Mouse (Mus musculus) embryonic facial prominence, embryonic 15.5 days (tissue): ENCODE measurements around the gene Pdzrn3. TPM values are rescaled to one million over a fixed set of nuclear protein-coding genes. Genes with fewer than 3 reads are reported as not detected.
A peak's percentile ranks its signal among the peaks of the same experiment; 100 is the strongest.

Experiments used
- ATAC-seq: fragments of 200-750 bp; cut with Nextera tagmentation; 2 replicates; pipeline ENCODE4 v1.8.0; 2017; ENCODE audit warnings: low read depth, moderate TSS enrichment; ENCODE audit not compliant: insufficient number of reproducible peaks, low FRiP score, low TSS enrichment
- H3K27ac ChIP-seq: fragments of 300-500 bp; sonication (generic); replicated peaks from 2 replicates; pipeline ENCODE4 v1.5.1; 2015; ENCODE audit warnings: mild to moderate bottlenecking, inconsistent platforms
- H3K27me3 ChIP-seq: fragments of 300-500 bp; sonication (generic); 2 replicates; pipeline ENCODE4 v1.6.1; 2015; ENCODE audit warnings: inconsistent platforms
- H3K36me3 ChIP-seq: fragments of 300-500 bp; sonication (generic); 2 replicates; pipeline ENCODE4 v1.6.1; 2015; ENCODE audit warnings: mild to moderate bottlenecking, inconsistent platforms
- H3K4me1 ChIP-seq: fragments of 300-500 bp; sonication (generic); 2 replicates; pipeline ENCODE4 v1.6.1; 2015; ENCODE audit warnings: inconsistent platforms
- H3K4me2 ChIP-seq: fragments of 300-500 bp; sonication (generic); replicated peaks from 2 replicates; pipeline ENCODE4 v1.6.1; 2015; ENCODE audit warnings: mild to moderate bottlenecking, inconsistent platforms
- H3K4me3 ChIP-seq: fragments of 300-500 bp; sonication (generic); replicated peaks from 2 replicates; pipeline ENCODE4 v1.5.1; 2015; ENCODE audit warnings: mild to moderate bottlenecking, inconsistent platforms
- H3K9ac ChIP-seq: fragments of 300-500 bp; sonication (generic); 2 replicates; pipeline ENCODE4 v1.6.1; 2015; ENCODE audit warnings: inconsistent platforms
- H3K9me3 ChIP-seq: fragments of 300-500 bp; sonication (generic); replicated peaks from 2 replicates; pipeline ENCODE4 v1.6.1; 2016; ENCODE audit warnings: inconsistent platforms
- WGBS: fragments of 180-500 bp; shearing (Covaris S2); methylation state at CpG from one replicate; pipeline ENCODE4 v1.1.7; 2015; 5-methylcytosine and 5-hydroxymethylcytosine counted together
- polyA plus RNA-seq: library from polyadenylated mRNA; unstranded; fragments of >200 nt; fragmentation: Nextera tagmentation; extraction: Ambion mirVana; gene quantifications from 2 replicates; pipeline ENCODE4 v1.2.1, GENCODE M21; 2015

The Pdzrn3 gene
- polyA plus RNA-seq, 1 experiment from 2014 or later: 17.0 TPM

- no peaks in the 10 kb centered on the region for H3K36me3 ChIP-seq
- H3K27me3 ChIP-seq: no peaks in the 10 kb centered on the region
- no peak overlapping the region for H3K9ac ChIP-seq
- no peak overlapping the region for H3K4me2 ChIP-seq
- peaks cover 39% of the 10 kb centered on the region for H3K4me1 ChIP-seq
- no peak overlapping the region for H3K4me3 ChIP-seq
- 40% methylated on average over 5 of the region's 5 CpGs for WGBS
- H3K9me3 ChIP-seq: no peaks in the 10 kb centered on the region
- peak; percentile 68; the same call in 1 of the 2 replicates for ATAC-seq
- peak overlapping the region; percentile 28; the same call in 1 of the 2 replicates for H3K27ac ChIP-seq
These were observed 126.5 kb downstream of the Pdzrn3 start for GRCm38 (mm10) chr6:101251160-101251559.

- H3K9me3 ChIP-seq: no peaks in the 10 kb centered on the region
- no peaks in the 10 kb centered on the region for H3K27me3 ChIP-seq
- WGBS: 82% methylated on average over 4 of the region's 4 CpGs
These were observed 131.6 kb downstream of the Pdzrn3 start for GRCm38 (mm10) chr6:101246137-101246536.

DNA sequence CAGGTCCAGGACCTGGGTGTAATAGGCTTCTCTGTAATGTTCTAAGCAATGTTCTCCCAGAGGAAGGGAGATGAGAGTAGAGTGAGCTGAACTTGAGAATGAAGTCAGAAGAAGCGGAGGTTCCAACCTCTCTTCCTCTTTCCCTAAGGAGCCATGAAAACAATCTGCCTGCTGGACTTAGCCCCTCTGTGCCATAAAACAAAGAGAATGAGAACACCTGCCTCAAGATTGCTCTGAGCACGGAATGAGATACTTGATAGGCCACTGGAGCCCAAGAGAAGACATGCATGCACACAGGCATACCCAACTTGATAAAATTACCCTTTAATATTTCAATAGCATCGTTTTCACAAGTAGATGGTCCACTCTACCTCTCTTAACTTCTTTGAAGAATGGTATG lies 133.3 kb downstream of the Pdzrn3 start:
- no peaks in the 10 kb centered on the region for H3K36me3 ChIP-seq
- H3K27ac ChIP-seq: no peak overlapping the region
- ATAC-seq: no peak
- no peak overlapping the region for H3K9ac ChIP-seq
- no peaks in the 10 kb centered on the region for H3K27me3 ChIP-seq
- 85% methylated on average over 3 of the region's 3 CpGs for WGBS
- H3K4me1 ChIP-seq: 0 out of 2 replicates have a peak, but pooled peaks cover 18% of the 10 kb centered on the region
- H3K4me3 ChIP-seq: no peak overlapping the region
- no peak overlapping the region for H3K4me2 ChIP-seq
- no peaks in the 10 kb centered on the region for H3K9me3 ChIP-seq

More at GRCm38 (mm10) chr6:101246137-101246536, 131.6 kb downstream of the Pdzrn3 start:
- Histone ChIP-seq H3K27ac (no peak overlapping the region), H3K4me2 (no peak overlapping the region), H3K4me1 (peaks cover 22% of the 10 kb centered on the region), H3K4me3 (no peak overlapping the region), H3K36me3 (no peaks in the 10 kb centered on the region), H3K9ac (no peak overlapping the region)
- ATAC-seq: no peak

DNA sequence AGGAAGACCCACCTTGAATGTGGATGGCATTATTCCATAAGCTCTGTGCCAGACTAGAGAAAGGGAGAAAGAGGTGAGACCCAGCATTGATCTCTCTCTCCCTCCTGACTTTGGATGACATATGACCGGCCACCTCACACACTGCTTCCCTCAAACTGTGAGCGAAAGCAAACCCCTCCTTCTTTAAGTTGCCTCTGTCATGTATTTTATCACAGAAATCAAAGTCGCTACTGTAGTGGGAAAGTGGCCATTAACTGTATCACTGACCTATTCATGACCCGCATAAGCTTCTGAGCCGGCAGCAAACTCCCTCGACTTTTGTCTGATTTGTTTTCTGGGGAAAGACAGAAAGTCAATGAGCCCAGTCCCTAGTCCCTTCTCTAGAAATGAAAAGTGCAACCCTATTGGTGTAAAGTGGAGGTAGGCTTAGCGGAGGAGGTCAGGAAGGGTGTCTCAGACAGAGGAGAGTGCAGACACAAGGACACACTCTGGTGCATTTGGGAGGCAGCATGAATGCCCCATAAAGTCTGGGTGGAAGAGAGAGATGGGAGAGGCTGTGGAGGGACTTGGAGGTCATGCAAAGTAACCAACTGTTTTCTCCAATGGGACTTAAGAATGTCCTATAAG lies 134.4 kb downstream of the Pdzrn3 start:
- H3K27me3 ChIP-seq: no peaks in the 10 kb centered on the region
- H3K36me3 ChIP-seq: no peaks in the 10 kb centered on the region
- no peaks in the 10 kb centered on the region for H3K9me3 ChIP-seq
- ATAC-seq: no peak
- no peak overlapping the region for H3K9ac ChIP-seq
- WGBS: 88% methylated on average over 7 of the region's 7 CpGs
- no peak overlapping the region for H3K4me3 ChIP-seq
- no peak overlapping the region for H3K27ac ChIP-seq
- 0 out of 2 replicates have a peak, but pooled peaks cover 14% of the 10 kb centered on the region for H3K4me1 ChIP-seq
- no peak overlapping the region for H3K4me2 ChIP-seq

DNA sequence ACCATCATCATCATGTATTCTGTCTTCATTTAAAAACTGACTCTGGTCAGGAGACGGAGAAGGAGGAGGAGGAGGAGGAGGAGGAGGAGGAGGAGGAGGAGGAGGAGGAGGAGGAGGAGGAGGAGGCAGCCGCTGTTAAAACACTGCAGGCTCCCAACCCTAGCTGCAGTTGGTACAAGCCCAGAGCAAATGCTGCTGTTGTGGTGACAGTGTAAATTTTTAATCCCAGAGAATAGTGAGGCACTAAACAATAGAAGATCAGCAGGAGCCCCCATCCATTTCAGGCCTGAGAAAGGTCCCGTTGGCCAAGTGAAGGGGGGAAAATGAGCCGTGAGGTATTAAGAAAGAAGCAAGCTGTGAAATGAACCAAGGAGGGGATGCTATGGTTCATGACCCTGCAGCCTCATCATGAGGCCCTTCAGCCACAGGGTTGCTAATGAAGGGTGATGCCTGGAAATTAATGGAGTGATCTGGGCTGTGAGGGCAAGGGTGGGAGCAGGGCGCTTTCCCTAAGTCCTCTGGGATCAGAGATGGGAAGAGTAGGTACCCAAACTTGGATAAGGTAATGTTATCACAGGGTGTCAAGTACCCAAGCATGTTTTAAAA lies 141.0 kb downstream of the Pdzrn3 start:
- Histone ChIP-seq H3K4me3 (no peak overlapping the region), H3K9ac (no peak overlapping the region), H3K27me3 (no peaks in the 10 kb centered on the region), H3K9me3 (no peaks in the 10 kb centered on the region), H3K27ac (no peak overlapping the region), H3K36me3 (no peaks in the 10 kb centered on the region), H3K4me2 (no peak overlapping the region), H3K4me1 (peaks cover 16% of the 10 kb centered on the region)
- no peak for ATAC-seq
- WGBS: 48% methylated on average over 4 of the region's 5 CpGs

GRCm38 (mm10) chr6:101236230-101236629 lies 141.5 kb downstream of the Pdzrn3 start:
- Histone ChIP-seq H3K27ac (no peak overlapping the region), H3K36me3 (no peaks in the 10 kb centered on the region), H3K4me1 (peaks cover 16% of the 10 kb centered on the region), H3K9ac (no peak overlapping the region), H3K4me3 (no peak overlapping the region), H3K4me2 (no peak overlapping the region), H3K9me3 (no peaks in the 10 kb centered on the region), H3K27me3 (no peaks in the 10 kb centered on the region)
- no peak for ATAC-seq
- 78% methylated on average over 7 of the region's 7 CpGs for WGBS

- no peaks in the 10 kb centered on the region for H3K36me3 ChIP-seq
- 38% methylated on average over 10 of the region's 10 CpGs for WGBS
- H3K27me3 ChIP-seq: no peaks in the 10 kb centered on the region
- peaks cover 12% of the 10 kb centered on the region for H3K4me1 ChIP-seq
- 0 out of 2 replicates have a peak, but pooled peaks have one; percentile 39 for ATAC-seq
- no peak overlapping the region for H3K9ac ChIP-seq
- no peak overlapping the region for H3K4me3 ChIP-seq
- H3K9me3 ChIP-seq: no peaks in the 10 kb centered on the region
- H3K27ac ChIP-seq: no peak overlapping the region
- no peak overlapping the region for H3K4me2 ChIP-seq
These were observed 143.3 kb downstream of the Pdzrn3 start for GRCm38 (mm10) chr6:101234349-101234748.

DNA sequence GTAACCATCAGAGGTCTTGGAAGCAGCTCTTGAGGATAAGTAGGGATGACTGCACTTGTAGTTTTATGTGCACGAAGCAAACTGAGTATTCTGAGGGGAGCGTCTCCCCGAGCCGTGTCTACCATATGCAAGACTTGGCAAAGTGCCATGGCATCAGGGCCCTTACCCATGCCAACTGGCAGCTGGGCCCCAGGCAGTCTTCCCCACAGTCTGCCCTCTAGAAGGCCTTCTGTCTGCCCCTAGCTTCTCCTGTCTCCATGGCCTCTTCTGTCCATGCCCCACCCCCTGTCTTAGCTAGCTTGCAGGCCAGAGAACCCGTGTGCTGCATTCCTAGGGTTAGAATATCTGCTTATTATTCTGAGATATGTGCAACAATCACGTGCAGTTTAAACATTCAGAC lies 144.0 kb downstream of the Pdzrn3 start:
- Histone ChIP-seq H3K4me2 (no peak overlapping the region), H3K4me1 (peaks cover 12% of the 10 kb centered on the region), H3K9me3 (no peaks in the 10 kb centered on the region), H3K27ac (no peak overlapping the region), H3K4me3 (no peak overlapping the region), H3K36me3 (no peaks in the 10 kb centered on the region), H3K9ac (no peak overlapping the region), H3K27me3 (no peaks in the 10 kb centered on the region)
- WGBS: 28% methylated on average over 6 of the region's 6 CpGs
- peak; percentile 70; the same call in 1 of the 2 replicates for ATAC-seq

DNA sequence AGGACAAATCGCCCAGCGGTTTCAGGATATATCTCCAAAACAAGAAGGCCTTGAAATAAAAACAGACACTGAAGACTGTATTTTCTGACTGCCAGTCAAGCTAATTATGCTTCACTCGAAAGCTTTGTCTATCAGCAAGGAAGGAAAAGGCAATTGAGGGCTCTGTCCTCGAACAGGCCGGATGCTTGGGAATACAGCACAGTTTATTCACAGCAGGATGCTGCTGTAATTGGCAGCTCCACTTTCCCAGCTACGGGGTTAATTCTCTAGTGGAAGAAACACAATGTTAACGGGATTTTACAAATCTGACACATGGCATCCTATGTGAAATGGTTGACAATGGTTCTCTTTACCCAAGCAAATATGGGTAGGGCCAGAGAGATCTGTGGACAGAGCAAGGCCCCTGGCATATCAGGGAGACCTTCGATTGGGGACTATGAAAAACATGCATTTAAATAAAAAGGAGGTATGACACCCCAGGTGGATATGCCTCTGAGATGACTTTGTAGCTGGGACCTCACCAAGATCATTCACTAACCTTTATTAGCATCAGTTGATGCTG lies 150.3 kb downstream of the Pdzrn3 start:
- H3K9ac ChIP-seq: no peak overlapping the region
- ATAC-seq: no peak
- no peak overlapping the region for H3K4me3 ChIP-seq
- no peaks in the 10 kb centered on the region for H3K36me3 ChIP-seq
- no peak overlapping the region for H3K27ac ChIP-seq
- 46% methylated on average over 8 of the region's 8 CpGs for WGBS
- no peak overlapping the region for H3K4me2 ChIP-seq
- no peaks in the 10 kb centered on the region for H3K27me3 ChIP-seq
- H3K4me1 ChIP-seq: no peaks in the 10 kb centered on the region
- no peaks in the 10 kb centered on the region for H3K9me3 ChIP-seq

DNA sequence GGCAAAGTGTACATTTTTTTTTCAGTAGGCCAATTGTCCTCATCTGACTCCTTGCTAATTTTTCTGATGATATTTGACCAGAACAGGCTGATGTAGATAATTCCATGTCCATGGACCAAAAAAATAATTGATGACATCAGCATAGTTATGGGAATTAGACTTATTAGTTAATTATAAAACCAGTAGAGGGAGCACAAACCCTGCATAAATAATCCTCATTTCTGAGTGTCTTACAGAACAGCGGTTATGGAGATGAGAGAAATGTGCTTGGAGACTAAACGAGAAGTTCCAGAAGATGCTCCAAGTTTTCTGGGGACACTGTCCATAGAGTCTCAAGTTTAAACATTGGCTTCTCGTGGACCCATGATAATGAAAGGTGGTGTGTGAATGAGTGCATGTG lies 157.4 kb downstream of the Pdzrn3 start:
- no peaks in the 10 kb centered on the region for H3K36me3 ChIP-seq
- WGBS: 68% methylated on average over 3 of the region's 3 CpGs
- no peaks in the 10 kb centered on the region for H3K9me3 ChIP-seq
- H3K4me3 ChIP-seq: no peak overlapping the region
- no peak for ATAC-seq
- no peak overlapping the region for H3K4me2 ChIP-seq
- H3K9ac ChIP-seq: no peak overlapping the region
- H3K27ac ChIP-seq: no peak overlapping the region
- no peaks in the 10 kb centered on the region for H3K27me3 ChIP-seq
- 0 out of 2 replicates have a peak, but pooled peaks cover 4% of the 10 kb centered on the region for H3K4me1 ChIP-seq

GRCm38 (mm10) chr6:101219004-101219403 lies 158.7 kb downstream of the Pdzrn3 start:
- H3K9me3 ChIP-seq: no peaks in the 10 kb centered on the region
- no peak overlapping the region for H3K9ac ChIP-seq
- 0 out of 2 replicates have a peak, but pooled peaks cover 6% of the 10 kb centered on the region for H3K4me1 ChIP-seq
- no peak for ATAC-seq
- no peak overlapping the region for H3K4me2 ChIP-seq
- no peaks in the 10 kb centered on the region for H3K36me3 ChIP-seq
- no peak overlapping the region for H3K4me3 ChIP-seq
- no peak overlapping the region for H3K27ac ChIP-seq
- no peaks in the 10 kb centered on the region for H3K27me3 ChIP-seq
- WGBS: 76% methylated on average over 3 of the region's 3 CpGs
